Mouse (Mus musculus): ENCODE results near the gene Olfr1246.
"Not testable (repeated sequence)": the region's sequence is repeated elsewhere in the genome, so short reads cannot be mapped to it uniquely, and the experiment has no call there.

The Olfr1246 gene

DNA sequence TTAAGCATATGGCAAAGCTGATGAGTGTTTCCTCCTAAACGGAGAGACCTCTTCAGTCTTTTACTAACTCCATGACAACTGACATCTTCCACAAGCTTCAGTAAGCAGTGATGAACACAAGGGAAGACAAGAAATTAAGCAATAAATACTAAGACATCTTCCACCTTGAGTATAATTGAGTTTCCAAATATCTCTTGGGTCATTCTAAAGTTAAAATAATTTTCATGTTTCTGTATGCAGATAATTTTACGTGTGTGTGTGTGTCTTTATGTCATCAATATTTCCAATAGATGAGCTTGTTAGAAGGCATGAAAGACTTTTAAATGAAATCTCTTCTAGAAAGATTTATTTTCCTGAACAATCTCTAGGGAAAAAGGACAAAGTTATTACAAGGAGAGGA, at the start of gene Olfr1246:
Olfr1246 (minus strand) TSS at position 101 of the 400 bp plus-strand sequence.
- DNase-seq (ENCODE audit: low spot score in 2 of 2), result no peak

DNA sequence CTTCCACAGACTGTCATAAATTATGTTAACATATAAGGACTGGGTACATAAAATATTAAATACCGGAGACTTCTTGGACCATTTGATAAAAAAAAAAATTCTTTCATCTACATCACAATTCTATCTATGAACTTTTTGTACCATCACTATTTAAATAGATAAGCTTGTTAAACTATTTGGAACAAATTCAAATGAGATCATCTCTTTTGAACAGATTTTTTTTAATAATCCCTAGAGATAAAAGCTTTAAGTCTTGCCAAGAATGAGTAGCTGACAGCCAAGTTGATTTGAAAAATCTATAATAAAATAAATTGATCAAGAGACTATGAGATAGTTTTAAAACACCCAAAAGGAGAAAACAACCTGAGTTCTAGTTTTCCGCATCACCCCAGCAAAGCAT, 41.9 kb upstream of the Olfr1246 start, which contains the start of gene Olfr1249:
Olfr1249 (minus strand) TSS at position 101 of the 400 bp plus-strand sequence.
- no peak for DNase-seq (ENCODE audit: low spot score in 2 of 2)

DNA sequence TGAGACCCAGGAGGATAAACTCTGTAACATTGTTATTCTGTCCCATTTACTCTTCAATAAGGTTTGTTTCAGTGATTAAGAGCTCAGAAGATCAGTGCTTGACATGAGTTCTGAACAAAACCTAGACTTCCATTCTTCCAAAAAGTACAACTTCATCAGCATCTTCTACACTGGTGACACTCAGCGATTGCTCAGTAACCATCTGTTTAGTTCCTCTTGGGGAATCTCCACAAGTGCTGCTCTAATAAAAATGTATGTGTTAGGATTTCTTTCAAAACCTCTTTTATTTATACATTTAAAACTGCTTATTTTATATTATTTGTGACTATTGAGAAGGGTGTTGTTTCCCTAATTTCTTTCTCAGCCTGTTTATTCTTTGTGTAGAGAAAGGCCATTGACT, 25.2 kb upstream of the Olfr1246 start, which contains the start of gene Olfr1248:
Olfr1248 (minus strand) TSS at position 101 of the 400 bp plus-strand sequence.
- not testable (repeated sequence) for DNase-seq (ENCODE audit: low spot score in 2 of 2)

GRCm38 (mm10) chr2:89614030-89614429, 21.1 kb upstream of the Olfr1246 start, which contains the start of gene Olfr1247:
TSS of gene Olfr1247 (minus strand) at chr2:89614130.
- DNase-seq (ENCODE audit: low spot score in 2 of 2), result no peak

- DNase-seq (ENCODE audit: low spot score in 2 of 2), result no peak
Observed at GRCm38 (mm10) chr2:89578347-89578746, 14.6 kb downstream of the Olfr1246 start, which contains the start of gene Olfr1245. TSS of gene Olfr1245 (minus strand) at chr2:89578447.

GRCm38 (mm10) chr2:89562706-89563105, 30.3 kb downstream of the Olfr1246 start:
- DNase-seq (ENCODE audit: low spot score in 2 of 2), result not testable (repeated sequence)

DNA sequence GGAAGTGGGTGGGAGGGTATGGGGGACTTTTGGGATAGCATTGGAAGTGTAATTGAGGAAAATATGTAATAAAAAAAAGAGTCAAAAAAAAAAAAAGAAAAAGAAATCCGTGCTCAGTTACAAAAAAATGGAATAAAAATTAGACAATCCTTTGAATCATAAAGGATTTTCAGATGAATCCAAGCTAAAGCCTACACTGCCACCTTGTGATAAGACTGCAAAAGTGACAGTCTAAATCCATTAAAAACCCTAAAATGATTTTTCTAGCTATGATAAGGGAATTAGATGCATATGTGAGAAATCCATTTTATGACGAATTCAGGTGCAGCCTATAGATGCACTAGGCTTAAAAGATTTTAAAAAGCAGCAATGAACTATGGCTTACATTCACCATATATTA, 48.4 kb downstream of the Olfr1246 start:
- no peak for DNase-seq (ENCODE audit: low spot score in 2 of 2)

DNA sequence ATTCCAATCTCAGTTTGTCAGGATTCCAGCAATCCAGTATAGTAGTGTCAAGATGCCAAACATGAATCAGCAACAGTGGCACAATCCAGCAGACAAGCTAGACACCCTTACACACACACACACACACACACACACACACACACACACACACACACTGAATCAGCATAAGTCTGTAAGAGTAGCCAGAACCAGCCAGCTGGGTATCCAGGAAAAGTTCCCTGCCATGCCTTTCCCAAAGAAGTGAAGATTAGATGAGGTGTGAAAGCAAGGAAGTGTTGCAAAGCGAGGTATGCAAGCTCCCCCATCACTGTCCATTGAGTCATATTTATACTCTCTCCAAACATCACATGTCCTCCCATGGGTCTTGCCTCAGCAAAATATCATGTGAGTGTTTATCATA, 53.0 kb downstream of the Olfr1246 start:
- no peak for DNase-seq (ENCODE audit: low spot score in 2 of 2)

Data from urinary bladder, postnatal 36 days (tissue).